Mouse (Mus musculus) forebrain, embryonic 16.5 days (tissue): Measurements from ENCODE around the gene Neurog2. TPM values are rescaled to one million over a fixed set of nuclear protein-coding genes. Genes with fewer than 3 reads are reported as not detected.

Source experiments
- ATAC-seq: fragments of 200-750 bp; cut with Nextera tagmentation; 2 replicates; pipeline ENCODE4 v1.8.0; 2017; ENCODE audit warnings: mild to moderate bottlenecking, moderate library complexity
- H3K27ac ChIP-seq: fragments of 300-500 bp; sonication (generic); 2 replicates; pipeline ENCODE4 v1.5.1; 2014; ENCODE audit warnings: low read length, control low read depth
- H3K27me3 ChIP-seq: fragments of 300-500 bp; sonication (generic); replicated peaks from 2 replicates; pipeline ENCODE4 v1.6.1; 2014; ENCODE audit warnings: low read length; ENCODE audit not compliant: control insufficient read depth, insufficient read depth
- H3K36me3 ChIP-seq: fragments of 300-500 bp; sonication (generic); 2 replicates; pipeline ENCODE4 v1.6.1; 2014; ENCODE audit not compliant: control insufficient read depth, insufficient read depth
- H3K4me1 ChIP-seq: fragments of 300-500 bp; sonication (generic); replicated peaks from 2 replicates; pipeline ENCODE4 v1.6.1; 2014; ENCODE audit warnings: low read length; ENCODE audit not compliant: control insufficient read depth, insufficient read depth
- H3K4me2 ChIP-seq: fragments of 300-500 bp; sonication (generic); 2 replicates; pipeline ENCODE4 v1.6.1; 2014; ENCODE audit warnings: mild to moderate bottlenecking, low read length, control low read depth
- H3K4me3 ChIP-seq: fragments of 300-500 bp; sonication (generic); replicated peaks from 2 replicates; pipeline ENCODE4 v1.5.1; 2014; ENCODE audit warnings: mild to moderate bottlenecking, low read length, control low read depth
- H3K9ac ChIP-seq: fragments of 300-500 bp; sonication (generic); replicated peaks from 2 replicates; pipeline ENCODE4 v1.6.1; 2014; ENCODE audit warnings: low read depth, low read length, control low read depth
- H3K9me3 ChIP-seq: fragments of 300-500 bp; sonication (generic); 2 replicates; pipeline ENCODE4 v1.6.1; 2016; ENCODE audit warnings: low read length; ENCODE audit not compliant: control insufficient read depth
- WGBS: fragments of 180-500 bp; shearing (Covaris S2); extraction: QIAGEN DNeasy Blood & Tissue Kit; methylation state at CpG from one replicate; pipeline ENCODE4 v1.1.7; 2014; 5-methylcytosine and 5-hydroxymethylcytosine counted together
- polyA plus RNA-seq: library from polyadenylated mRNA; unstranded; fragments of >200 nt; fragmentation: Nextera tagmentation; extraction: Ambion mirVana; gene quantifications from 2 replicates; pipeline ENCODE4 v1.2.1, GENCODE M21; 2015

Neurog2 gene
- polyA plus RNA-seq, 1 experiment from 2014 or later = 53.3 TPM

DNA sequence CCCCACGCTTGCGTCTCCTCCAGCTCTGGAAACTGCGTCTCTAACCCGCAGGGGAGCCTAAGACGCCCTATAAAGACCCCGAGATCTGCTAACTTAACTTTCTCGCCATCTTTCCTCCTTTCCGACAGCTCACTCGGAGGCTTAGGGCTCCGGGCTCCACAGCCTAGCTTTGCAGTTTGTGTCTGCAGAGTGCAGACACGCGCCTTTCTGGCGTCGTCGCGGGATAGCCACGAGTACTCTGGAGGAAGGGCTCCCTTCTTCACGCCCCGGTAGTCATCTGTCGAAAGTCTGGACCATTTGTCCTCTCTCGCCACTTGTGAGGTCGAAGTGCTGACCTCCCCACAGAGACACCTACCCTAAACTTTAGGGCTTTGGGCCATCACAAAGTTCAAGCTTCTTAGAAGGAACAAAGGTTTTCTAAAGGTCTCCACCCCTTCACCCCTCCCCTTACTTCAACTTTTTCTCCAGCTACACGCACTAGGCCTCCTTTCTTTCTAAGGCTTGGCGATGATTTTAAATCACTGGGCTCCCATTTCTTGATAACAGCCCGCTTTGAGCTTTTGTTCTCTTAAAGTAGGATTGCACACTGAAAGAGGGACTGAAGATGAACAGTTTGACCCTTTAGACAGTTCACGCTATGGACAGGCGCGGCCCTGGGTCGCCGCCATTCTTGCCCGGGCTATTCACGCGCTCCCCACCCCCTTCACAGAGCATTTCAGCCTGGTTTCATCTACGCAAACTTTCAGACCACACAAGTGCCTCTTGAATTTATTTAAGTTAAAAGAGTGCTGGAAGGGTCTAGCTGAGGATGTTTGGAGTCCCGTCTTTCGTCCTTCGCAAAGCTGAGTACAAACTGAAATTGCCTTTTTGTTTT lies 4.4 kb upstream of the Neurog2 start:
- peak overlapping the region; percentile 39 for H3K4me2 ChIP-seq
- H3K9me3 ChIP-seq = no peaks in the 10 kb centered on the region
- peak overlapping the region; percentile 34 for H3K27ac ChIP-seq
- peak overlapping the region; percentile 25; the same call in 1 of the 2 replicates for H3K9ac ChIP-seq
- H3K4me3 ChIP-seq = peak overlapping the region; percentile 11; the same call in 1 of the 2 replicates
- H3K27me3 ChIP-seq = peaks cover 20% of the 10 kb centered on the region
- peaks cover 53% of the 10 kb centered on the region for H3K4me1 ChIP-seq
- no peak for ATAC-seq
- H3K36me3 ChIP-seq = no peaks in the 10 kb centered on the region
- 9% methylated on average over 37 of the region's 37 CpGs for WGBS

DNA sequence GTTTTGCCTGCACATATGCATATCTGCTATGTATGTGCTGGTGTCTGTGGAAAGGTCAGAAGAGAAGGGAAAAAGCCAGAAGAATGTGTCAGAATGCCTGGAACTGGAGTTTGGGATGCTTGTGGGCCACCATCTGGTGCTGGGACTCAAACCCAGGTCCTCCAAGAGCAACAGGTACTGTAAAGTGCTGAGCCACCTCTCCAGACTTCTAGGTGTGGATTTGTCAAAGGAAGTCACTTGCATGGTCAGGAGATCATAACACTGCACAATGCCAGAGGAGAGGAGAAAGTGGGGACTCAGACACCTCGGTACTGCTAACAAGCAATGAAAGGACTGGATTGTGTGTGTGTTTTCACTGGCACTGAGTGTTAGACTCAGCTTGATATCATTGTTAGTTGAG lies 2.7 kb upstream of the Neurog2 start:
- Histone ChIP-seq H3K9me3 (no peaks in the 10 kb centered on the region), H3K27me3 (peaks cover 14% of the 10 kb centered on the region), H3K4me3 (no peak overlapping the region), H3K36me3 (no peaks in the 10 kb centered on the region), H3K27ac (no peak overlapping the region), H3K4me1 (peaks cover 62% of the 10 kb centered on the region), H3K9ac (no peak overlapping the region), H3K4me2 (no peak overlapping the region)
- WGBS = 22% methylated on average over 1 of the region's 1 CpGs
- ATAC-seq = no peak

DNA sequence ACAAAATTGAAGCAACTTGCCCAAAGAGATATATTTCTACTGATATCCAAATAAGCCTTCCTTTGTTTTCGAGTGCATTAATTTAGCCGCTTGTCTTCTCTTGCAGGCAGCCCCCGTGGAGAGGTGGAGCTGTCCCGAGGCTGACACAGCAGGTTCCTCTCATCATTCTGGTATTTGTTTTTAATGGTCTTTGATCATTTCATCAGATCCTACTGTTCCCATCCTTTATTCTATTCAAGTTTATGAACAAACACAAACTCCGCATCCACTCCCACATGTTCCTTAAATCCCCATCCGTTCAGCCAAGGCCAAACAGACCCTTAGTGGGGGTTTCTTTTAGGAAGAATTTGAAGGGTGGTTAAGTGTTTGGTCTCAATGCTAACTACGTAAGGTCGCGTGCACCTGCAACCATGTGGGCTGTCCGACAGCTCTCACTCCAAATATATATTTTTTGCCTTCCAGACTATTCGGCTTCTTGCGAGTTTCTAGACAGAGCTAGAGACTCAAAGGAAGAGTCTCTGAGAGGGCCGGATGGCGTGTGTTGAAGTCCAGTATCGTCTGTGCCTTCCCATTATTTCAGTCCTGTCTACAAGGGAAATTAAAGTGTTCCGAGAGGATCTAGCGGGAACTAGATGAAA lies 2.1 kb upstream of the Neurog2 start:
- ATAC-seq = no peak

DNA sequence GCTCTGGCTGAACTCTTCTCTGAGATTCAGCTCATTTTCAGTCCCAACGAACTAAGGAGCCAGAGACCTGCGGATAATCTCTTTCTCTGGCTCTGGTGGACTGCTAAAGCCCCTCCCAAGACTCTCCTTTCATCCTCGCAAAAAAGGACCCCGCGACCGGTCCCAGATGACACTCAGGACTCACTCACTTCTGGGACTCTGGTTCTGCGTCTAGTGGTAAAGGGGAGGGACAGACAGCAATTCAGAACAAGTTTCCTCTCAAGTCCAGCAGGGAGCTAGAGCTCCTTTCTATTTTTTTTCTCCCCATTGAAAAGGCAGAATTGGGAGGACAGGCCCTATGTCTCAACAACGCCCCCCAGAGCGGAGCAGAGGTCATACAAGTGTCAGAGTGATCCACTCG lies 1.4 kb upstream of the Neurog2 start:
- Histone ChIP-seq H3K4me2 (peak overlapping the region; percentile 76), H3K9ac (no peak overlapping the region), H3K4me3 (peak overlapping the region; percentile 5; the same call in 1 of the 2 replicates), H3K27me3 (peaks cover 18% of the 10 kb centered on the region), H3K36me3 (no peaks in the 10 kb centered on the region), H3K4me1 (peaks cover 50% of the 10 kb centered on the region), H3K9me3 (no peaks in the 10 kb centered on the region), H3K27ac (peak overlapping the region; percentile 65)
- WGBS = 0% methylated on average over 10 of the region's 10 CpGs
- no peak for ATAC-seq

More for the DNA sequence above, 2.1 kb upstream of the Neurog2 start:
- H3K27ac ChIP-seq = 0 out of 2 replicates have a peak overlapping the region, but pooled peaks have one; percentile 51
- no peak overlapping the region for H3K9ac ChIP-seq
- peaks cover 56% of the 10 kb centered on the region for H3K4me1 ChIP-seq
- H3K27me3 ChIP-seq = peaks cover 16% of the 10 kb centered on the region
- H3K4me2 ChIP-seq = peak overlapping the region; percentile 76
- H3K36me3 ChIP-seq = no peaks in the 10 kb centered on the region
- WGBS = 9% methylated on average over 17 of the region's 17 CpGs
- H3K9me3 ChIP-seq = no peaks in the 10 kb centered on the region
- no peak overlapping the region for H3K4me3 ChIP-seq

DNA sequence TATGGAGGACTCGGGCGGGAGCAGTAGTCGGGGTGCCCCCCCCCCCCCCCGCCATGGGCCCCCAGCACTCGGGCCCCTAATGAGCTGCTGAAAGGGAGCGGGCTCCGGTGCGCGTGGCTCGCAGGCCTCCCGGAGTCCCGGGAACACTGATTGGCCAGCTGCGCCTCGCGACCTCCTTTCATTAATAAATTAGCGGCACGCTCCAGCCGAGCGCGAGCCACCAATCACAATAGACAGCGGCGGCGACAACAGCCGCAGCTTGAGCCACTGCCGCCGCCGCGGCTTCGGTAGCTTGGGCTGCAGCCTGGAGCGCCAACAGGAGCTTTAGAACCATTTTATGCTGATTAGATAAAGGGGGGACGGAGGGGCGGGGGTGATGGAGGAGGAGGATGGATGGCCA lies 404 bp upstream of the Neurog2 start:
- under 1% methylated on average over 32 of the region's 32 CpGs for WGBS
- Histone ChIP-seq H3K4me3 (peak overlapping the region; percentile 64), H3K36me3 (no peaks in the 10 kb centered on the region), H3K9me3 (no peaks in the 10 kb centered on the region), H3K27ac (peak overlapping the region; percentile 93), H3K4me2 (peak overlapping the region; percentile 76), H3K4me1 (peaks cover 42% of the 10 kb centered on the region), H3K9ac (peak overlapping the region; percentile 72), H3K27me3 (peaks cover 20% of the 10 kb centered on the region)
- peak; percentile 69 for ATAC-seq

DNA sequence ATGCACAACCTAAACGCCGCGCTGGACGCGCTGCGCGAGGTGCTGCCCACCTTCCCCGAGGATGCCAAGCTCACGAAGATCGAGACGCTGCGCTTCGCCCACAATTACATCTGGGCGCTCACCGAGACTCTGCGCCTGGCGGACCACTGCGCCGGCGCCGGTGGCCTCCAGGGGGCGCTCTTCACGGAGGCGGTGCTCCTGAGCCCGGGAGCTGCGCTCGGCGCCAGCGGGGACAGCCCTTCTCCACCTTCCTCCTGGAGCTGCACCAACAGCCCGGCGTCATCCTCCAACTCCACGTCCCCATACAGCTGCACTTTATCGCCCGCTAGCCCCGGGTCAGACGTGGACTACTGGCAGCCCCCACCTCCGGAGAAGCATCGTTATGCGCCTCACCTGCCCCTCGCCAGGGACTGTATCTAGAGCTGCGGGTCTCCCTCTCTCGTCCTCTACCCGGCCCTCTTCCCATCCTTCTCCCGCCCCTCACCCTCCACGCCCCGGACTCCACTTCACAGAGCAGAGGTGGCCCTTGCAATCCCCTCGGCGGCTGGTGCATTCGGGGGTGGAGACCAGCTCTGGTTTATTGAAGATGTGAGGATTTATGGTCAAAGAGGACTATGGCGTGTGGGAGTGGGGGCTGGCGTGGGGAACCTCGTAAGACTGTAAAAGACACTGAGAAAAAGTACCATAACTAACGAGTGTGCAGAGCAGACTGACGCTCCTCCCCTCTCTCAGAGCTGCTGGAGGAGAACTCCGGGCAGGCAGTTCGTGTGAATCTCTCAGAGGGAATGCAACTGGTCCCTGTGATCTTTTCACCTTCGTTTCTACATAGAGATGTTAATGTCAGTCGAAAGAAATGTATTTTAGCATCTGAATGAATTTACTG lies 1.4 kb downstream of the Neurog2 start:
- H3K4me1 ChIP-seq = peaks cover 32% of the 10 kb centered on the region
- H3K9ac ChIP-seq = peak overlapping the region; percentile 72
- under 1% methylated on average over 58 of the region's 58 CpGs for WGBS
- H3K4me2 ChIP-seq = peak overlapping the region; percentile 76
- H3K36me3 ChIP-seq = no peaks in the 10 kb centered on the region
- peak; percentile 82 for ATAC-seq
- H3K27ac ChIP-seq = peak overlapping the region; percentile 93
- peak overlapping the region; percentile 64 for H3K4me3 ChIP-seq
- no peaks in the 10 kb centered on the region for H3K9me3 ChIP-seq
- peaks cover 25% of the 10 kb centered on the region for H3K27me3 ChIP-seq

DNA sequence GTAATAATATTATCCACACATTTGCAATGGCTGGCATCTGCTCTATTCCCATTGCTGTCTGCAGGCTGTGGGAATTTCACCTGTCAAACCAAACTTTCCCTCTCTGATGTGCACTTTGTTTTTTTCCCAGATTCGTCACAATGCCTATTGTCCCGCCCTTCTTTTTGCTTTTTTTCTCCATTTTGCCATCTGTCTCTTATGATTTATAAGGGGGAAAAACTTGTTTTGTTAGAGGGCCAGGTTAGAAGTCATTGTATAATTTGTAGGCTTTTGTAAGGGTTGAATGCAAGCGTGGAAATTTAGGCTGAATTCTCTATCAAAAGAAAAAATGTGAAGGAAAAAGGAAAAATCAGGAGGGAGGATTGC lies 2.0 kb downstream of the Neurog2 start:
- Histone ChIP-seq H3K9ac (peak overlapping the region; percentile 72; the same call in 1 of the 2 replicates), H3K27ac (peak overlapping the region; percentile 93; the same call in 1 of the 2 replicates), H3K36me3 (no peaks in the 10 kb centered on the region), H3K27me3 (peaks cover 22% of the 10 kb centered on the region), H3K9me3 (no peaks in the 10 kb centered on the region), H3K4me3 (peak overlapping the region; percentile 64), H3K4me1 (peaks cover 38% of the 10 kb centered on the region), H3K4me2 (peak overlapping the region; percentile 76)
- ATAC-seq = no peak
- 3% methylated on average over 3 of the region's 3 CpGs for WGBS

DNA sequence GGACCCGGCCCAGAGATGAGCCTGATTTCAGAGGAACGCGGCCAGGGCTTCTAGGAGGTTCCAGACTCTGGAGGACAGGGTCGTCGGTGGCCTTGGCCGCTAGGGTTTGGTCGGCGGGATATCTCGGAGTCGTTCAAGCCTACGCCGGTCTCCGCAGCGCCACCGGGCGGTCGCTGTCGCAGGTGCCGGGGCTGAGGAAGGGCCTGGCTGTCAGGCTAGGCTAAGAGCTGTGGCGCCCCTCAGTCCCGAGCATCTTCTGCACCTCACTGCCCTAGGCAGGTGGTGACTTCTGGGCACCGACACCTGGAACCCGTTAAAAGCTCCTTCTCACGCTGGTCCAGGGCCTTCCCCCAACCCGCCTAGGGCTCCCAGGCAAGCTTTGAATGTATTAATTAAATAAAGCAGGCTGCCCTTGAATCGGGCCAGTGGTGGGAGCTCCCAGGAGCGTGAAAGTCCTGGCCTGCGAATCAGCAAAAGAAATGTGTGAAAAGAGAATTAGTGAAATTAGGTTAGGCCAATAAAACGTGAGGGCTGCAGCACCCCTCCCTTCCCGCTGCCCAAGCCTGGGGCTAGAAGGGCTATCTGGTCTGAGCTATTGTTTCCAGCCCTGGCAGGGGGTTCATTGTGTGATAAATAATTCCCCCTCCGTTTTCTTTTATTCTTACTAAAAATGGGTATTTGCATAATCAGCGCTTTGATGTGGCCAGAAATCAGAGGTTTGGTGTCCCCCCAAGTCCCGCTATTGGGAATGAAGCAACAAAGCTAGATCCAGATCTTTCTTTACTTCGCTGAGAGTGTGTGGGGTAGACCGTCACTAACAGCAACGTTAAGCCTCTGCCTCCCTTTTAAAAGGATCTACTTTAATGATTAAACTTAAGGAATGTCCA lies 7.2 kb downstream of the Neurog2 start:
- ATAC-seq = peak; percentile 85
- Histone ChIP-seq H3K9me3 (no peaks in the 10 kb centered on the region), H3K27ac (peak overlapping the region; percentile 34; the same call in 1 of the 2 replicates), H3K4me1 (peaks cover 23% of the 10 kb centered on the region), H3K9ac (peak overlapping the region; percentile 10; the same call in 1 of the 2 replicates), H3K4me2 (peak overlapping the region; percentile 42), H3K27me3 (peaks cover 25% of the 10 kb centered on the region), H3K4me3 (no peak overlapping the region; the same call in 1 of the 2 replicates), H3K36me3 (no peaks in the 10 kb centered on the region)
- under 1% methylated on average over 36 of the region's 36 CpGs for WGBS
